Mouse (Mus musculus) testis, postnatal 14 days (tissue): Measurements from ENCODE around the gene Cd163.
"Not testable (repeated sequence)": the region's sequence is repeated elsewhere in the genome, so short reads cannot be mapped to it uniquely, and the experiment has no call there.

Experiments used
- DNase-seq: peaks from one replicate; pipeline ENCODE4 v3.0.0; 2021; ENCODE audit warnings: low spot score

Cd163 gene

GRCm38 (mm10) chr6:124304356-124304755 is at the start of gene Cd163:
Gene Cd163 (plus strand): TSS chr6:124304656.
- no peak for DNase-seq

GRCm38 (mm10) chr6:124255721-124256470 is 48.6 kb upstream of the Cd163 start:
- no peak for DNase-seq

GRCm38 (mm10) chr6:124260198-124260931 is 44.1 kb upstream of the Cd163 start:
- DNase-seq: peak; percentile 22

- DNase-seq: peak; percentile 24
These were observed 41.8 kb upstream of the Cd163 start for GRCm38 (mm10) chr6:124262696-124263095.

GRCm38 (mm10) chr6:124273231-124273880 is 31.1 kb upstream of the Cd163 start:
- DNase-seq: no peak

- no peak for DNase-seq
These were observed 26.8 kb upstream of the Cd163 start for GRCm38 (mm10) chr6:124277641-124278040.

GRCm38 (mm10) chr6:124278291-124278690 is 26.2 kb upstream of the Cd163 start:
- DNase-seq: no peak

- no peak for DNase-seq
These were observed 21.7 kb upstream of the Cd163 start for GRCm38 (mm10) chr6:124282731-124283130.

- not testable (repeated sequence) for DNase-seq
These were observed 7.1 kb upstream of the Cd163 start for GRCm38 (mm10) chr6:124297378-124297777.

- DNase-seq: no peak
These were observed 2.8 kb upstream of the Cd163 start for GRCm38 (mm10) chr6:124301447-124302192.

GRCm38 (mm10) chr6:124308935-124309334 is 4.5 kb downstream of the Cd163 start:
- DNase-seq: no peak

GRCm38 (mm10) chr6:124312292-124312691 is 7.8 kb downstream of the Cd163 start:
- DNase-seq: no peak

GRCm38 (mm10) chr6:124320371-124320770 is 15.9 kb downstream of the Cd163 start:
- peak; percentile 14 for DNase-seq

GRCm38 (mm10) chr6:124321481-124322475 is 17.3 kb downstream of the Cd163 start:
- peak; percentile 23 for DNase-seq

- no peak for DNase-seq
These were observed 24.0 kb downstream of the Cd163 start for GRCm38 (mm10) chr6:124328394-124328991.

GRCm38 (mm10) chr6:124329622-124330021 is 25.2 kb downstream of the Cd163 start:
- no peak for DNase-seq

- DNase-seq: no peak
These were observed 40.6 kb downstream of the Cd163 start for GRCm38 (mm10) chr6:124345096-124345495.

- DNase-seq: no peak
These were observed 42.2 kb downstream of the Cd163 start for GRCm38 (mm10) chr6:124346613-124347012.

- DNase-seq: no peak
These were observed 48.8 kb downstream of the Cd163 start for GRCm38 (mm10) chr6:124353246-124353645.

- no peak for DNase-seq
These were observed 54.5 kb downstream of the Cd163 start for GRCm38 (mm10) chr6:124358953-124359352.
